Mouse (Mus musculus) left cerebral cortex, postnatal 10 days (tissue): ENCODE measurements around the gene Tagln2. TPM values are rescaled to one million over a fixed set of nuclear protein-coding genes. Genes with fewer than 3 reads are reported as not detected.

Experiments
- DNase-seq, 2 experiments: peaks; one replicate each; pipeline ENCODE4 v3.0.0; 2021 to 2022; ENCODE audit warnings: low spot score in 2 of 2, mixed read lengths in 1 of 2; ENCODE audit errors: extremely low spot score in 1 of 2
- intact Hi-C: fragments of 180-260 bp; cut with DNase I; formaldehyde crosslinking; loops from one replicate; pipeline ENCODE4 v1.15.1; 2025
- total RNA-seq, 2 experiments: library from RNA; stranded (reverse); gene quantifications; 2 replicates each; pipeline ENCODE4 v1.2.3; 2021

Gene Tagln2
- total RNA-seq, 2 experiments from 2014 or later, result 17.0 to 18.6 TPM

- DNase-seq, result no peak
- intact Hi-C loops, result no loop called here
Measured at GRCm38 (mm10) chr1:172478020-172478419, 21.8 kb upstream of the Tagln2 start.

GRCm38 (mm10) chr1:172480376-172480775 lies 19.5 kb upstream of the Tagln2 start:
- DNase-seq, result no peak
- intact Hi-C loops, result no loop called here

GRCm38 (mm10) chr1:172481111-172481510 lies 18.7 kb upstream of the Tagln2 start:
- intact Hi-C loops, result no loop called here
- DNase-seq, result no peak

GRCm38 (mm10) chr1:172481540-172482280 lies 18.1 kb upstream of the Tagln2 start, which contains the start of gene Igsf9:
Gene Igsf9 (plus strand): TSS chr1:172481788.
- intact Hi-C loops, result no loop called here
- DNase-seq, result peak; percentile 92 to 96

GRCm38 (mm10) chr1:172482518-172483360 lies 17.1 kb upstream of the Tagln2 start:
- intact Hi-C loops, result no loop called here
- DNase-seq, result no peak

- intact Hi-C loops, result no loop called here
- DNase-seq, result peak in 1 of 2 experiments; percentile 30
Measured at GRCm38 (mm10) chr1:172483361-172483660, 16.5 kb upstream of the Tagln2 start.

GRCm38 (mm10) chr1:172484236-172484635 lies 15.6 kb upstream of the Tagln2 start:
- intact Hi-C loops, result no loop called here
- DNase-seq, result no peak

- no peak for DNase-seq
- intact Hi-C loops, result no loop called here
Measured at GRCm38 (mm10) chr1:172484671-172485070, 15.2 kb upstream of the Tagln2 start.

- DNase-seq, result peak in 1 of 2 experiments; percentile 40
- intact Hi-C loops, result no loop called here
Measured at GRCm38 (mm10) chr1:172485821-172486220, 14.0 kb upstream of the Tagln2 start.

GRCm38 (mm10) chr1:172486236-172486635 lies 13.6 kb upstream of the Tagln2 start:
- intact Hi-C loops, result no loop called here
- no peak for DNase-seq

GRCm38 (mm10) chr1:172486651-172487050 lies 13.2 kb upstream of the Tagln2 start:
- no peak for DNase-seq
- intact Hi-C loops, result no loop called here

GRCm38 (mm10) chr1:172487859-172488258 lies 12.0 kb upstream of the Tagln2 start:
- DNase-seq, result no peak
- intact Hi-C loops, result no loop called here

GRCm38 (mm10) chr1:172488831-172489230 lies 11.0 kb upstream of the Tagln2 start:
- no peak for DNase-seq
- intact Hi-C loops, result no loop called here

GRCm38 (mm10) chr1:172489585-172490250 lies 10.1 kb upstream of the Tagln2 start:
- intact Hi-C loops, result loop anchor here (2.0 kb wide), 1 partner anchor 77 kb away; no protein-coding TSS in a partner anchor
- DNase-seq, result peak in 1 of 2 experiments; percentile 15

GRCm38 (mm10) chr1:172490261-172490661 lies 9.6 kb upstream of the Tagln2 start:
- peak; percentile 79 to 89 for DNase-seq
- intact Hi-C loops, result loop anchor here (2.0 kb wide), 1 partner anchor 77 kb away; no protein-coding TSS in a partner anchor

GRCm38 (mm10) chr1:172492047-172492446 lies 7.8 kb upstream of the Tagln2 start:
- DNase-seq, result peak in 1 of 2 experiments; percentile 20
- intact Hi-C loops, result no loop called here

GRCm38 (mm10) chr1:172493516-172493915 lies 6.3 kb upstream of the Tagln2 start:
- intact Hi-C loops, result no loop called here
- peak in 1 of 2 experiments; percentile 22 for DNase-seq

GRCm38 (mm10) chr1:172496030-172496429 lies 3.8 kb upstream of the Tagln2 start:
- DNase-seq, result peak in 1 of 2 experiments; percentile 24
- intact Hi-C loops, result no loop called here

GRCm38 (mm10) chr1:172497428-172497827 lies 2.4 kb upstream of the Tagln2 start:
- intact Hi-C loops, result no loop called here
- no peak for DNase-seq
